Mouse (Mus musculus): Measurements from ENCODE around the gene Sv2c.

DNA sequence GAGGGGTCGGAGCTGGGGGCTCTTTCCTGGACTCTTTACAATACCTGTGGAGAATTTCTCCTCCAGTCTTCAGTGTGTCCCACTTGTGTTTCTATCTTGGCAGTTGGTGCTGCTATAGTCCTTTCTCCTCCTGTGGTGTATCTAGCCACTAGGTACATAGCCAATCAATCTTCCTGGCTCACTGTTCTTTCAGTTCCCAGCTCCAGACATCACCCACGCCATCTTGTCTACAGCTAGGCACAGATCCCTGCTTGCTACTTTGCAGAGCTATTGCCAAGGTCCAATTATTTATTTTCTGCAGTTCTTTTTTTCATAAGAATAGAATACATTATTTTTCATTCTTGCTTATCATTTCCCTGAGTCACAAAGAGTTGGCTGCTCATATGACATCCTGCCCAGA lies 34.2 kb upstream of the Sv2c start:
- TF ChIP-seq CTCF (IDR thresholded peaks at IDR 0.05; ENCODE audit: insufficient read depth, low read length) (no peak), POLR2A (IDR thresholded peaks at IDR 0.05; ENCODE audit: borderline replicate concordance, extremely low read depth, low read depth, low read length) (no peak)

Data from lung, adult 2 months (tissue).